Mouse (Mus musculus): ENCODE results near the gene Olfr994. TPM values are rescaled to one million over a fixed set of nuclear protein-coding genes. Genes with fewer than 3 reads are reported as not detected.

Olfr994 gene
- polyA plus RNA-seq, 1 experiment from 2014 or later: not detected

- Histone ChIP-seq H3K27ac (replicated peaks) (no peak within 1 kb of the TSS), H3K9ac (ENCODE audit: low read length) (no peak within 1 kb of the TSS), H3K36me3 (ENCODE audit: control insufficient read depth, insufficient read depth, low read length) (no peaks in the 10 kb centered on the region), H3K4me1 (replicated peaks; ENCODE audit: control insufficient read depth, insufficient read depth) (no peaks in the 10 kb centered on the region), H3K4me3 (ENCODE audit: low read depth, low read length) (no peak within 1 kb of the TSS), H3K27me3 (ENCODE audit: control insufficient read depth, insufficient read depth, low read length) (no peaks in the 10 kb centered on the region), H3K4me2 (replicated peaks; ENCODE audit: low read depth) (no peak within 1 kb of the TSS), H3K9me3 (ENCODE audit: control insufficient read depth, low read length) (no peaks in the 10 kb centered on the region)
- ATAC-seq (ENCODE audit: low FRiP score, low TSS enrichment) (no peak), DNase-seq (ENCODE audit: low spot score) (no peak)
- TF ChIP-seq EP300 (optimal IDR thresholded peaks at IDR 0.05) (no peak), CTCF (IDR thresholded peaks at IDR 0.05; ENCODE audit: low read depth) (no peak)
- 28% methylated on average over 2 of the region's 2 CpGs for WGBS
Measured at GRCm38 (mm10) chr2:85409369-85409768, 26.9 kb downstream of the Olfr994 start, which contains the start of gene Olfr992. TSS of gene Olfr992 (minus strand) at chr2:85409469.

Other genes with a start within 250 kb of the Olfr994 start
- gene Lrrc55, start 239.3 kb downstream of the Olfr994 start, polyA plus RNA-seq (2015; fragmentation: Nextera tagmentation; extraction: Ambion mirVana): 1.1 and 1.2 TPM in 2 replicates
- gene Olfr987, start 97.1 kb downstream of the Olfr994 start, polyA plus RNA-seq (2015; fragmentation: Nextera tagmentation; extraction: Ambion mirVana): not detected in 2 replicates
- not detected in 2 replicates for gene Olfr988, start 73.2 kb downstream of the Olfr994 start, polyA plus RNA-seq (2015; fragmentation: Nextera tagmentation; extraction: Ambion mirVana)
- gene Olfr992, start 27.0 kb downstream of the Olfr994 start, polyA plus RNA-seq (2015; fragmentation: Nextera tagmentation; extraction: Ambion mirVana): not detected in 2 replicates
- not detected in 2 replicates for gene Olfr993, start 21.6 kb downstream of the Olfr994 start, polyA plus RNA-seq (2015; fragmentation: Nextera tagmentation; extraction: Ambion mirVana)
- not detected in 2 replicates for gene Olfr995, start 7.2 kb upstream of the Olfr994 start, polyA plus RNA-seq (2015; fragmentation: Nextera tagmentation; extraction: Ambion mirVana)
- 60.6 and 61.5 TPM in 2 replicates for gene 4833423E24Rik, start 82.6 kb upstream of the Olfr994 start, polyA plus RNA-seq (2015; fragmentation: Nextera tagmentation; extraction: Ambion mirVana)
- not detected in 2 replicates for gene Olfr996, start 142.8 kb upstream of the Olfr994 start, polyA plus RNA-seq (2015; fragmentation: Nextera tagmentation; extraction: Ambion mirVana)
- 0.10 TPM in 1 of 2 replicates, not detected in the other for gene Olfr998, start 152.5 kb upstream of the Olfr994 start, polyA plus RNA-seq (2015; fragmentation: Nextera tagmentation; extraction: Ambion mirVana)
- gene Olfr1000, start 175.5 kb upstream of the Olfr994 start, polyA plus RNA-seq (2015; fragmentation: Nextera tagmentation; extraction: Ambion mirVana): not detected in 2 replicates
- not detected in 2 replicates for gene Olfr1002, start 214.3 kb upstream of the Olfr994 start, polyA plus RNA-seq (2015; fragmentation: Nextera tagmentation; extraction: Ambion mirVana)
- gene Olfr154, start 228.0 kb upstream of the Olfr994 start, polyA plus RNA-seq (2015; fragmentation: Nextera tagmentation; extraction: Ambion mirVana): not detected in 2 replicates
- not detected in 2 replicates for gene Olfr1006, start 242.3 kb upstream of the Olfr994 start, polyA plus RNA-seq (2015; fragmentation: Nextera tagmentation; extraction: Ambion mirVana)